In the genomic region with DNA sequence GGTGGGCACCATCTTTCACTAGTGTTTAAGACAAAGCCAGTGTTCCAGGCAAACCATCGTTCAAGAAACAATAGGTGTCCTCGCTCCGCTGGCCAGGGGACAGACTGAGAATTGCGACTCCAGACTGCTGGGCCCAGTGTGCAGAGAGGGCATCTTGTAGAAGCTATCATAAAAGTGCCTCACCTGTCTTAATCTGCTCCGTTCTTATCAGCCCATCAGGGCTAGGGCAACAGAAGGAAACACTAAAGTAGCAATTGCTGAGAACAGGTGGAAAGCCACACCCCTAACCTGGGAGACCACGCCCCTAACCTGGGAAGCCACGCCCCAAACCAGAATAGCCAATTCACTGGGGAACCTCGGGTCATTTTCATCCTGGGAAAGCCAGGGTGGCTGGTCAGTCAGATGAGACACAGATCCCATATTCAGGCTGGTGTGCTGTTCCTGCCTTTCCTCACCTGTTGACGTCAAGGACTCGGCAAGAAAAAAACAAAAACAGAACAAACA, we compare ENCODE assay signal across 20 mouse cellular contexts.
"Had no signal": no experiment of that assay in that cellular context is flagged by ENCODE, and none has a peak within 500 bp of the region (broad histone marks: within the 10 kb centered on the region; RNA-seq: fewer than 3 reads in every experiment).

No protein-coding gene starts in this region.

- H3K4me2 ChIP-seq: limb, embryonic 13.5 days; liver, embryonic 12.5 days; liver, embryonic 15.5 days; midbrain, embryonic 11.5 days; neural tube, embryonic 12.5 days; stomach, embryonic 15.5 days had no signal

- DNase-seq: layer of hippocampus, adult 9-11 months; liver; lung, adult 2 months; lung, postnatal 14 days; lung, postnatal 4 days; midbrain, embryonic 14.5 days; retina, postnatal 1 day; right cerebral cortex, postnatal 25 days; spleen, adult 18-20 months; thymus, adult 2 months; thymus, postnatal 14 days; thymus, postnatal 4 days had no signal

- H3K27me3 ChIP-seq: limb, embryonic 13.5 days; liver, embryonic 12.5 days; liver, embryonic 15.5 days; neural tube, embryonic 12.5 days; stomach, embryonic 15.5 days had no signal

- H3K36me3 ChIP-seq: liver, embryonic 15.5 days had no signal

- H3K4me1 ChIP-seq: limb, embryonic 13.5 days; liver, embryonic 12.5 days; stomach, embryonic 15.5 days had no signal

- H3K9me3 ChIP-seq: limb, embryonic 10.5 days; limb, embryonic 13.5 days; liver, embryonic 12.5 days; liver, embryonic 15.5 days; neural tube, embryonic 12.5 days; stomach, embryonic 15.5 days had no signal

- ATAC-seq: liver, embryonic 12.5 days had no signal

- H3K27ac ChIP-seq: layer of hippocampus, adult 2 months; limb, embryonic 10.5 days; limb, embryonic 13.5 days; liver, embryonic 12.5 days; liver, embryonic 15.5 days; neural tube, embryonic 12.5 days; stomach, embryonic 15.5 days had no signal

- H3K4me3 ChIP-seq: layer of hippocampus, adult 2 months; limb, embryonic 10.5 days; limb, embryonic 13.5 days; liver, embryonic 12.5 days; liver, embryonic 15.5 days; neural tube, embryonic 12.5 days; stomach, embryonic 15.5 days had no signal

- H3K9ac ChIP-seq: limb, embryonic 13.5 days; liver, embryonic 12.5 days; liver, embryonic 15.5 days; neural tube, embryonic 12.5 days; stomach, embryonic 15.5 days had no signal
